Mouse (Mus musculus) small intestine, adult 10 weeks (tissue): ENCODE results near the gene AU015836. TPM values are rescaled to one million over a fixed set of nuclear protein-coding genes. Genes with fewer than 3 reads are reported as not detected.

Source experiments
- polyA plus RNA-seq: library from polyadenylated mRNA; stranded (reverse); fragments of 350-450 nt; fragmentation: Illumina TruSeq; extraction: RNeasy Lipid Tissue Mini Kit (QIAGEN cat#74804); gene quantifications from one replicate; pipeline ENCODE4 v1.2.3, GENCODE M21; 2014; ENCODE audit warnings: low replicate concordance

AU015836 gene
- polyA plus RNA-seq, result not detected

GRCm38 (mm10) chrX:93968444-93968843 is at the start of gene AU015836:
Gene AU015836, plus strand, starts transcription at chrX:93968659.

Other genes with a start within 250 kb of the AU015836 start
- 53.8 TPM for gene Pdk3, start 136.5 kb upstream of the AU015836 start, polyA plus RNA-seq
- gene Zfx, start 155.0 kb downstream of the AU015836 start, polyA plus RNA-seq, result 38.3 TPM
- 213 TPM for gene Eif2s3x, start 244.2 kb downstream of the AU015836 start, polyA plus RNA-seq